Mouse (Mus musculus) ES-Bruce4 (cell line): ENCODE measurements around the gene Eef1akmt2. TPM values are rescaled to one million over a fixed set of nuclear protein-coding genes. Genes with fewer than 3 reads are reported as not detected.

ENCODE experiments used
- H3K27ac ChIP-seq: 2 replicates; pipeline ENCODE4 v1.5.1; 2012; ENCODE audit warnings: low read length, inconsistent platforms; ENCODE audit not compliant: insufficient read depth
- H3K27me3 ChIP-seq: 2 replicates; pipeline ENCODE4 v1.6.1; 2012; ENCODE audit warnings: mild to moderate bottlenecking, low read length, inconsistent platforms; ENCODE audit not compliant: control insufficient read depth, poor library complexity, insufficient read depth, severe bottlenecking
- H3K36me3 ChIP-seq: 2 replicates; pipeline ENCODE4 v1.6.1; 2012; ENCODE audit warnings: inconsistent platforms, mild to moderate bottlenecking, low read length, moderate library complexity; ENCODE audit not compliant: control insufficient read depth, poor library complexity, insufficient read depth, severe bottlenecking
- H3K4me1 ChIP-seq: one replicate; pipeline ENCODE4 v1.8.1; 2011; ENCODE audit warnings: low read length; ENCODE audit not compliant: control insufficient read depth, insufficient read depth
- H3K4me3 ChIP-seq: 2 replicates; pipeline ENCODE4 v1.5.1; 2011; ENCODE audit warnings: low read depth, mild to moderate bottlenecking, low read length
- H3K9ac ChIP-seq: 2 replicates; pipeline ENCODE4 v1.6.1; 2012; ENCODE audit warnings: low read depth, mild to moderate bottlenecking, inconsistent platforms; ENCODE audit not compliant: poor library complexity, severe bottlenecking
- H3K9me3 ChIP-seq: replicated peaks from 2 replicates; pipeline ENCODE4 v1.6.1; 2012; ENCODE audit warnings: mild to moderate bottlenecking, low read length, inconsistent platforms; ENCODE audit not compliant: control insufficient read depth, poor library complexity, insufficient read depth, severe bottlenecking
- CTCF ChIP-seq: IDR thresholded peaks from one replicate; pipeline ENCODE4 v1.8.1; 2011; ENCODE audit warnings: low read depth, low read length
- EP300 ChIP-seq: IDR thresholded peaks from 2 replicates; pipeline ENCODE4 v1.6.1; 2011; ENCODE audit warnings: low read depth, low read length; ENCODE audit not compliant: insufficient read depth
- POLR2A ChIP-seq: IDR thresholded peaks from one replicate; pipeline ENCODE4 v1.8.1; 2011; ENCODE audit warnings: low read length; ENCODE audit not compliant: insufficient read depth
- polyA plus RNA-seq: library from polyadenylated mRNA; stranded (reverse); fragments of >200 nt; gene quantifications from 2 replicates; pipeline ENCODE4 v1.2.4, GENCODE M21; 2011; ENCODE audit warnings: low read depth; ENCODE audit not compliant: missing spikeins, insufficient read depth, insufficient read length

The Eef1akmt2 gene
- polyA plus RNA-seq, 1 experiment = 39.4 TPM

GRCm38 (mm10) chr7:132841287-132841686, 11.2 kb downstream of the Eef1akmt2 start:
- Histone ChIP-seq H3K27me3 (no peaks in the 10 kb centered on the region), H3K9me3 (no peaks in the 10 kb centered on the region), H3K4me3 (no peak overlapping the region), H3K9ac (no peak overlapping the region), H3K27ac (no peak overlapping the region), H3K4me1 (no peaks in the 10 kb centered on the region), H3K36me3 (peaks cover 3% of the 10 kb centered on the region; the same call in 1 of the 2 replicates)
- TF ChIP-seq CTCF (no peak), POLR2A (no peak), EP300 (no peak)

GRCm38 (mm10) chr7:132830955-132831354, 21.5 kb downstream of the Eef1akmt2 start:
- TF ChIP-seq CTCF (no peak), EP300 (no peak), POLR2A (no peak)

GRCm38 (mm10) chr7:132824346-132825022, 28.0 kb downstream of the Eef1akmt2 start:
- no peak for TF ChIP-seq CTCF
- no peak for TF ChIP-seq EP300
- TF ChIP-seq POLR2A = no peak
- H3K9me3 ChIP-seq = no peaks in the 10 kb centered on the region
- peaks cover 6% of the 10 kb centered on the region; the same call in 1 of the 2 replicates for H3K36me3 ChIP-seq
- no peak overlapping the region for H3K4me3 ChIP-seq
- H3K9ac ChIP-seq = no peak overlapping the region
- no peak overlapping the region for H3K27ac ChIP-seq
- H3K4me1 ChIP-seq = no peaks in the 10 kb centered on the region
- H3K27me3 ChIP-seq = no peaks in the 10 kb centered on the region

More at GRCm38 (mm10) chr7:132830955-132831354, 21.5 kb downstream of the Eef1akmt2 start:
- no peak overlapping the region for H3K27ac ChIP-seq
- peaks cover 4% of the 10 kb centered on the region; the same call in 1 of the 2 replicates for H3K36me3 ChIP-seq
- no peaks in the 10 kb centered on the region for H3K27me3 ChIP-seq
- H3K9me3 ChIP-seq = no peaks in the 10 kb centered on the region
- H3K4me3 ChIP-seq = no peak overlapping the region
- no peaks in the 10 kb centered on the region for H3K4me1 ChIP-seq
- no peak overlapping the region for H3K9ac ChIP-seq

- no peaks in the 10 kb centered on the region for H3K27me3 ChIP-seq
- H3K36me3 ChIP-seq = peaks cover 6% of the 10 kb centered on the region; the same call in 1 of the 2 replicates
- H3K9ac ChIP-seq = no peak overlapping the region
- no peaks in the 10 kb centered on the region for H3K4me1 ChIP-seq
- TF ChIP-seq EP300 = no peak
- TF ChIP-seq POLR2A = no peak
- no peak for TF ChIP-seq CTCF
- H3K9me3 ChIP-seq = no peaks in the 10 kb centered on the region
- H3K4me3 ChIP-seq = no peak overlapping the region
- H3K27ac ChIP-seq = no peak overlapping the region
These were observed 28.6 kb downstream of the Eef1akmt2 start for GRCm38 (mm10) chr7:132823832-132824231.

- TF ChIP-seq POLR2A (no peak), CTCF (no peak), EP300 (no peak)
- no peaks in the 10 kb centered on the region for H3K9me3 ChIP-seq
- H3K4me1 ChIP-seq = no peaks in the 10 kb centered on the region
- peaks cover 3% of the 10 kb centered on the region; the same call in 1 of the 2 replicates for H3K36me3 ChIP-seq
- no peak overlapping the region for H3K4me3 ChIP-seq
- H3K27ac ChIP-seq = no peak overlapping the region
- no peaks in the 10 kb centered on the region for H3K27me3 ChIP-seq
- no peak overlapping the region for H3K9ac ChIP-seq
These were observed 31.8 kb downstream of the Eef1akmt2 start for GRCm38 (mm10) chr7:132820692-132821091.

GRCm38 (mm10) chr7:132817056-132817455, 35.4 kb downstream of the Eef1akmt2 start:
- Histone ChIP-seq H3K9ac (no peak overlapping the region), H3K27me3 (no peaks in the 10 kb centered on the region; the same call in 1 of the 2 replicates), H3K9me3 (no peaks in the 10 kb centered on the region), H3K4me1 (no peaks in the 10 kb centered on the region), H3K36me3 (no peaks in the 10 kb centered on the region), H3K27ac (no peak overlapping the region), H3K4me3 (no peak overlapping the region)
- TF ChIP-seq EP300 = no peak
- TF ChIP-seq POLR2A = no peak
- TF ChIP-seq CTCF = no peak
